Mouse (Mus musculus): ENCODE data around the gene Oas1g.
A peak's percentile ranks its signal among the peaks of the same experiment; 100 is the strongest.
"Not testable (repeated sequence)": the region's sequence is repeated elsewhere in the genome, so short reads cannot be mapped to it uniquely, and the experiment has no call there.

The Oas1g gene

GRCm38 (mm10) chr5:120890026-120890425 is 2.6 kb upstream of the Oas1g start:
- no peak for DNase-seq

- not testable (repeated sequence) for DNase-seq
Measured at GRCm38 (mm10) chr5:120888294-120888815, 942 bp upstream of the Oas1g start.

- no peak for DNase-seq
Measured at GRCm38 (mm10) chr5:120887831-120888230, 418 bp upstream of the Oas1g start.

GRCm38 (mm10) chr5:120881681-120882080 is 5.7 kb downstream of the Oas1g start:
- DNase-seq = not testable (repeated sequence)

GRCm38 (mm10) chr5:120878803-120879202 is 8.6 kb downstream of the Oas1g start:
- DNase-seq = not testable (repeated sequence)

GRCm38 (mm10) chr5:120877407-120877806 is 10.0 kb downstream of the Oas1g start:
- not testable (repeated sequence) for DNase-seq

- not testable (repeated sequence) for DNase-seq
Measured at GRCm38 (mm10) chr5:120876839-120877238, 10.6 kb downstream of the Oas1g start.

GRCm38 (mm10) chr5:120871469-120871868 is 15.9 kb downstream of the Oas1g start:
- DNase-seq = no peak

GRCm38 (mm10) chr5:120870782-120871181 is 16.6 kb downstream of the Oas1g start:
- peak; percentile 5 for DNase-seq

- DNase-seq = no peak
Measured at GRCm38 (mm10) chr5:120870081-120870480, 17.3 kb downstream of the Oas1g start.

GRCm38 (mm10) chr5:120869436-120870015 is 17.9 kb downstream of the Oas1g start:
- DNase-seq = no peak

GRCm38 (mm10) chr5:120865336-120865860 is 22.0 kb downstream of the Oas1g start:
- DNase-seq = no peak

- no peak for DNase-seq
Measured at GRCm38 (mm10) chr5:120861121-120861520, 26.3 kb downstream of the Oas1g start, which contains the start of gene Oas1h. Gene Oas1h (plus strand): TSS chr5:120861421.

- peak; percentile 13 for DNase-seq
Measured at GRCm38 (mm10) chr5:120859241-120859640, 28.2 kb downstream of the Oas1g start.

- peak; percentile 12 for DNase-seq
Measured at GRCm38 (mm10) chr5:120849601-120850136, 37.7 kb downstream of the Oas1g start.

GRCm38 (mm10) chr5:120847067-120847466 is 40.3 kb downstream of the Oas1g start, which contains the start of gene Oas1f:
Gene Oas1f (plus strand): TSS chr5:120847367.
- DNase-seq = no peak

GRCm38 (mm10) chr5:120844713-120845112 is 42.7 kb downstream of the Oas1g start:
- no peak for DNase-seq

GRCm38 (mm10) chr5:120836731-120837585 is 50.5 kb downstream of the Oas1g start:
- no peak for DNase-seq

GRCm38 (mm10) chr5:120833335-120834280 is 53.8 kb downstream of the Oas1g start:
- no peak for DNase-seq

- no peak for DNase-seq
Measured at GRCm38 (mm10) chr5:120831031-120831430, 56.4 kb downstream of the Oas1g start.
